Mouse (Mus musculus): Measurements from ENCODE around the gene S100a10.

GRCm38 (mm10) chr3:93549986-93550385 is 4.9 kb upstream of the S100a10 start:
- TF ChIP-seq POLR2A (IDR thresholded peaks at IDR 0.05; ENCODE audit: insufficient read depth, low read length), result no peak
- no peak for TF ChIP-seq CTCF (IDR thresholded peaks at IDR 0.05; ENCODE audit: low read depth, low read length)
- TF ChIP-seq EP300 (IDR thresholded peaks at IDR 0.05; ENCODE audit: insufficient read depth, low read depth, low read length), result no peak
